Mouse (Mus musculus) neural tube, embryonic 14.5 days (tissue): ENCODE results near the gene Rab19. TPM values are rescaled to one million over a fixed set of nuclear protein-coding genes. Genes with fewer than 3 reads are reported as not detected.
"Not testable (repeated sequence)": the region's sequence is repeated elsewhere in the genome, so short reads cannot be mapped to it uniquely, and the experiment has no call there.

Experiments used
- ATAC-seq: fragments of 200-750 bp; cut with Nextera tagmentation; 2 replicates; pipeline ENCODE4 v1.8.0; 2017; ENCODE audit warnings: low read depth, mild to moderate bottlenecking, moderate TSS enrichment, moderate library complexity
- H3K27ac ChIP-seq: fragments of 300-500 bp; sonication (generic); 2 replicates; pipeline ENCODE4 v1.5.1; 2014; ENCODE audit warnings: low read depth, mild to moderate bottlenecking, control low read depth, low read length, moderate library complexity, mixed read lengths
- H3K27me3 ChIP-seq: fragments of 300-500 bp; sonication (generic); 2 replicates; pipeline ENCODE4 v1.6.1; 2014; ENCODE audit warnings: low read length; ENCODE audit not compliant: control insufficient read depth, insufficient read depth
- H3K36me3 ChIP-seq: fragments of 300-500 bp; sonication (generic); 2 replicates; pipeline ENCODE4 v1.6.1; 2014; ENCODE audit warnings: low read length, mixed read lengths; ENCODE audit not compliant: control insufficient read depth, insufficient read depth
- H3K4me1 ChIP-seq: fragments of 300-500 bp; sonication (generic); 2 replicates; pipeline ENCODE4 v1.6.1; 2014; ENCODE audit warnings: low read length; ENCODE audit not compliant: control insufficient read depth, insufficient read depth
- H3K4me2 ChIP-seq: fragments of 300-500 bp; sonication (generic); 2 replicates; pipeline ENCODE4 v1.6.1; 2014; ENCODE audit warnings: mild to moderate bottlenecking, low read depth, low read length, control low read depth
- H3K4me3 ChIP-seq: fragments of 300-500 bp; sonication (generic); 2 replicates; pipeline ENCODE4 v1.5.1; 2014; ENCODE audit warnings: low read depth, low read length, control low read depth, mixed read lengths
- H3K9ac ChIP-seq: fragments of 300-500 bp; sonication (generic); replicated peaks from 2 replicates; pipeline ENCODE4 v1.6.1; 2014; ENCODE audit warnings: low read depth, mild to moderate bottlenecking, control low read depth, low read length, mixed read lengths
- H3K9me3 ChIP-seq: fragments of 300-500 bp; sonication (generic); 2 replicates; pipeline ENCODE4 v1.6.1; 2016; ENCODE audit warnings: low read length; ENCODE audit not compliant: control insufficient read depth
- WGBS: fragments of 180-500 bp; shearing (Covaris S2); extraction: QIAGEN DNeasy Blood & Tissue Kit; methylation state at CpG from one replicate; pipeline ENCODE4 v1.1.7; 2014; 5-methylcytosine and 5-hydroxymethylcytosine counted together
- polyA plus RNA-seq: library from polyadenylated mRNA; unstranded; fragments of >200 nt; fragmentation: Nextera tagmentation; extraction: Ambion mirVana; gene quantifications from 2 replicates; pipeline ENCODE4 v1.2.1, GENCODE M21; 2014

Gene Rab19
- polyA plus RNA-seq, 1 experiment from 2014 or later, result not detected

- no peak overlapping the region for H3K27ac ChIP-seq
- H3K4me2 ChIP-seq, result no peak overlapping the region
- H3K36me3 ChIP-seq, result no peaks in the 10 kb centered on the region
- H3K9ac ChIP-seq, result no peak overlapping the region
- no peaks in the 10 kb centered on the region for H3K4me1 ChIP-seq
- H3K27me3 ChIP-seq, result no peaks in the 10 kb centered on the region
- H3K9me3 ChIP-seq, result no peaks in the 10 kb centered on the region
- H3K4me3 ChIP-seq, result no peak overlapping the region
- no peak for ATAC-seq
These were observed 52.7 kb downstream of the Rab19 start for GRCm38 (mm10) chr6:39433701-39434100.

DNA sequence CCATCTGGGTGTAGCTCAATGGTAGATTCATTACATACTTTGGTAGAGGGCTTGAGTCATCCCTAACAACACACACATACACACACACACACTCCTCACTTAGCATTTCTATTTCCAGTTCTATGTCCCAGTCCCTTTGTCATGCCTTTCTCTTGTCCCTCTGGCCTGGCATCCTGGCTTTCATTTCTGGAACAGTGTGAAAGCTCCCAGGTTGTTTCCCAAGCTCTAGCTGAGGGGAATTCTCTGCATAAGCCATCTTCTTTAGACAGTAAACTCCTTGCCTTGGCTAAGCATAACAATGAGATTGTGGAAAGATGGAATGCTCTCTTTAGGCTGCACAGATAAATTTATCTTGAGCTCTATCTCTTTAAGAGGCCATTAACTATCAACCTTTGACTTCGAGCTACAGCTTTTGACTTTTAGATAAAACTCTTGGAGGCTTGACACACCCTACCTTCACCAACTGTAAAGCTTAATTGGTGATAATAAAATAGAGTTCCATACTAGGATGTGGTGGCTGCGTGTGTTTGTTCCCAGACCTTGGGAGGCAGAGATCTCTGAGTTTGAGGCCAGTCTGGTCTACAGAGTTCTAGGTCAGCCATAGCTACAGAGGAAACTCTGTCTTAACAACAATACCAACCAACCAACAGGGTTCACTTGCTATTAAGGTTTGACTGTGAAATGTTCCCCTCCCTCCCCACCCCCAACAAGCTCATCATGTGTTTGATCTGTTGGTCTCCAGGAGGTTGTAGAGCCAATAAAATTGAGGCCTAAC lies 53.3 kb downstream of the Rab19 start:
- Histone ChIP-seq H3K4me2 (no peak overlapping the region), H3K9ac (no peak overlapping the region), H3K27me3 (no peaks in the 10 kb centered on the region), H3K9me3 (no peaks in the 10 kb centered on the region), H3K36me3 (no peaks in the 10 kb centered on the region), H3K27ac (no peak overlapping the region), H3K4me3 (no peak overlapping the region), H3K4me1 (no peaks in the 10 kb centered on the region)
- 70% methylated on average over 2 of the region's 2 CpGs for WGBS
- ATAC-seq, result no peak

GRCm38 (mm10) chr6:39434886-39435492 lies 54.0 kb downstream of the Rab19 start:
- Histone ChIP-seq H3K9ac (no peak overlapping the region), H3K27ac (peak overlapping the region; percentile 22; the same call in 1 of the 2 replicates), H3K9me3 (no peaks in the 10 kb centered on the region), H3K4me2 (no peak overlapping the region), H3K36me3 (no peaks in the 10 kb centered on the region), H3K27me3 (no peaks in the 10 kb centered on the region), H3K4me1 (no peaks in the 10 kb centered on the region), H3K4me3 (no peak overlapping the region)
- WGBS, result 2% methylated on average over 2 of the region's 2 CpGs
- ATAC-seq, result peak; percentile 41; the same call in 1 of the 2 replicates

DNA sequence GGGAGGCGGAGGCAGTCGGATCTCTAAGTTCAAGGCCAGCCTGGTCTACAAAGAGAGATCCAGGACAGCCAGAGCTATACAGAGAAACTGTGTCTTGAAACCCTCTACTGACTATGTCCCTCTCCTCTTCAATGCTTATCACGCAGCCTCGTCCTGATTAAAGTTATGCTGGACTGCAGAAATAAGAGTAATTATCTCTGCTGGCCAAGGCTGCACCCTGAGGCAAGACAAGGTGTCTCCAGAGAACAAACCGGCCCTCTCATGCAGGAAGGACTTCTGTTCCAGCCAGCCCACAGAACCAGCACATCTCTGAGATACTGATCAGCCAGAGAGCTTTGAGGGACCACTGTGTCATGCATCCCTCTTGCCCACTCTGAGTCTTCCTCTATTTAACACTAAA lies 54.9 kb downstream of the Rab19 start:
- Histone ChIP-seq H3K4me2 (no peak overlapping the region), H3K9me3 (no peaks in the 10 kb centered on the region), H3K4me3 (no peak overlapping the region), H3K27me3 (no peaks in the 10 kb centered on the region), H3K27ac (no peak overlapping the region), H3K9ac (no peak overlapping the region), H3K36me3 (no peaks in the 10 kb centered on the region), H3K4me1 (no peaks in the 10 kb centered on the region)
- WGBS, result 76% methylated on average over 5 of the region's 5 CpGs
- no peak for ATAC-seq

GRCm38 (mm10) chr6:39437519-39437918 lies 56.5 kb downstream of the Rab19 start:
- not testable (repeated sequence) for H3K4me1 ChIP-seq, H3K36me3 ChIP-seq, ATAC-seq, H3K9ac ChIP-seq, H3K27ac ChIP-seq, H3K9me3 ChIP-seq, H3K27me3 ChIP-seq, H3K4me3 ChIP-seq, H3K4me2 ChIP-seq
- 93% methylated on average over 6 of the region's 6 CpGs for WGBS

Other genes with a start within 250 kb of the Rab19 start
- 5.8 and 10.1 TPM in 2 replicates for gene Kdm7a, start 174.4 kb upstream of the Rab19 start, polyA plus RNA-seq
- 60.5 and 68.8 TPM in 2 replicates for gene Slc37a3, start 3.5 kb upstream of the Rab19 start, polyA plus RNA-seq
- 260 and 271 TPM in 2 replicates for gene Mkrn1, start 39.3 kb downstream of the Rab19 start, polyA plus RNA-seq
- gene Dennd2a, start 176.7 kb downstream of the Rab19 start, polyA plus RNA-seq, result 20.1 and 24.5 TPM in 2 replicates
- gene Adck2, start 192.7 kb downstream of the Rab19 start, polyA plus RNA-seq, result 30.3 and 45.1 TPM in 2 replicates
- gene Gm42420, start 204.6 kb downstream of the Rab19 start, polyA plus RNA-seq, result 1.1 TPM in 2 replicates
- gene Ndufb2, start 211.4 kb downstream of the Rab19 start, polyA plus RNA-seq, result 430 and 561 TPM in 2 replicates